Mouse (Mus musculus) testis, postnatal 10 days (tissue): ENCODE results near the gene Poc1b.

Experiments used
- DNase-seq: peaks from one replicate; pipeline ENCODE4 v3.0.0; 2021; ENCODE audit warnings: low spot score

The Poc1b gene

DNA sequence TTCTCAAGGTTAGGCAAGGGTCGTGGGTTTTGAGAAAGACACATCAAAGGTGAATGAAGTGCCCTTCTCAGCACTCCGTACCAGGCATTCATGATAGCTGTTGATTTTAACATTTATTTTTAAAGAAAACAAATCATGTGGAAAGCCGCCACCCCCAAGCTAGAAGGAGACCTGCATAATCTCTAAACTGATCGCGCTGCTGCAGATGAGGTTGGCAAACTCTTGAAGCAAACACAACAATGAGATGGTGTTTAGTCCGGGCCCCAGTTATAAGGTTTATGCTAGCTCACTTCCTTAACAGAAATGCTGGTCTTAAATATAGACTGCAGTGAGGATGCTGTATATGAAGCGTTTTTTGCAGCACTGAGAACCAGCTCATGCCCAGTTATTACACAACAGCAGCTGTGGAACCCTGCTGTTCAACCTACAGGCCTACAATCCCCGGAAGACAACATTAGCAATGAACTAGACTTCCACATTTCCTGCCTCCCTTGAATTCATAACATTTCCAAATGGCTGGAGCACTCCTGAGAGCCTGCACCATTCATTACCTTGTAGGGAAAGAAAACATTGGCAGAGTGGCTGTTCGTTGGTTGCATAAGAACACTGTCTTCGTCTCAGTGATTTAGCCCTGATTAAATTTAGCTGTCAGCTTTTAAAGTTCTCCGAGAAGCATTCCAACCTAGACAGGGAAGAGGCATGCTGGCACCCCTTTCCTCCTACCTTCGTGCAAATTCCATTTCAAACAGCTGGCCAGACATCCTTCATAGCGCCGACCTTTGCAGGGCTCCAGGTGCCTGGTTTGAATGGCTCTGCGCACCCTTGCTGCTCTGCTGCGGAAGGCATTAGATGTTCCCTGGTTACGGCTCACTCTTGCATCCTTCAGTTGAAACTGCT is 121.4 kb downstream of the Poc1b start:
- no peak for DNase-seq

GRCm38 (mm10) chr10:99229031-99229684 is 122.3 kb downstream of the Poc1b start:
- DNase-seq: no peak

GRCm38 (mm10) chr10:99232518-99233227 is 125.8 kb downstream of the Poc1b start:
- no peak for DNase-seq

- no peak for DNase-seq
Measured at GRCm38 (mm10) chr10:99234336-99234735, 127.5 kb downstream of the Poc1b start.

- no peak for DNase-seq
Measured at GRCm38 (mm10) chr10:99235081-99235480, 128.2 kb downstream of the Poc1b start.

GRCm38 (mm10) chr10:99237205-99237832 is 130.5 kb downstream of the Poc1b start:
- DNase-seq: no peak

DNA sequence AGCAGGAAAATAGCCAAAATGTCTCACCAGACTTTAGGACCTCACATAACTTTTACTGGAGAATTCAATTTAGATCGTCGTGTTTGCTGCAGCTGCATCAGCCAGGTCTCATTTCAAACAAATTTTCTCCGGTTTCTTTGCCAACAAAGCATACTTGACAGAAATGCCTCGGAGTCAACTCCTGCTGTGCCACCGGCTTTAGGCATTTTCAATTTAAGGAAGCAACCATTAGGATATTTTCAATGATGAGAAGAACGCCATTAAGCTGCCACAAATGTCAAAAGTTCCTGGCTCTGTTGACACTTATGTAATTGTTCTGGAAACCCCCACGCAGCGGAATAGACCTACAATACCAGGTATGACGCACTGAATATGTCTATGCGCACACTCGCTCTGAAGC is 131.7 kb downstream of the Poc1b start:
- no peak for DNase-seq

- DNase-seq: no peak
Measured at GRCm38 (mm10) chr10:99241284-99241828, 134.5 kb downstream of the Poc1b start.

DNA sequence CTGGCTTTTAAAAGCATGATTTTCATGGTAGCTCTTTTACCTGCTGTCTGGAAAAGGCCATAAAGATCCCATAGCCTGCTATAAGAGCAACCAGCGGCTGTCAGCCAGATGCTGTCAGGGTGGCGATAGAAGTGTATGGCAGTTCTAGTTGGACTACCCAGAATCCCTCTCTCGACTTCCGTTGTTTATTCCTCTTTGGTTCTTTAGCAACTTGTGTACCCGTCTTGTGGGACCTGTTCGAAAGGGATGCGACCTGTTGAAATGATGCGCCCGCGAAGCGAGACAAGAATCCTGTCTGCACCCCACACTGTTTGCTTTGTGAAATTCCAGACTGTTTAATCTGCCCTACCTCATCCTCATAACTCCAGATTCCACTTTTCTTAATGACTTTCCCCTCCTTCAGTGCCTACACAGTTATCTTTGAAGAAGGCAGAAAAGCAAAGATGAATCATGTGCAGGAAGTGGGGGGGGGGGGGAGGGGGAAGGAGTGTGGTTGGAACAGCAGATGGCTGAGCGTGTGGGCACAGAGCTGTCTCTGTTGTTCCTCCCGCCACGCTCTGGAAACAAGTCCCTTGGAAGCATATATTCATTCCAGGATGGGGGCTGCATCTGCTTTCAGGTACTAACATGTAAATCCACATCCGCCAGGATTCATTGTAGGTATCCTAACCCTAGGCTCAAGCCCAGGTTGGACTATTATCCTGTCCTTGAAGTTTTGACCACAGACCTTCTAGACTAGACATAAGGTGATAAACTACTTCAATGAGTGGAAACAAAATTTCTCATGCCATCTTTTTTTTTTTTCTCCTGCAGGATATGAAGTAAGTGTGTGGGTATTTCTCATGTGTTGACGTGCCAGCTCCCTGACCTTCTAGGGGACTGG is 135.2 kb downstream of the Poc1b start:
- DNase-seq: no peak

GRCm38 (mm10) chr10:99242721-99243120 is 135.9 kb downstream of the Poc1b start:
- DNase-seq: no peak

DNA sequence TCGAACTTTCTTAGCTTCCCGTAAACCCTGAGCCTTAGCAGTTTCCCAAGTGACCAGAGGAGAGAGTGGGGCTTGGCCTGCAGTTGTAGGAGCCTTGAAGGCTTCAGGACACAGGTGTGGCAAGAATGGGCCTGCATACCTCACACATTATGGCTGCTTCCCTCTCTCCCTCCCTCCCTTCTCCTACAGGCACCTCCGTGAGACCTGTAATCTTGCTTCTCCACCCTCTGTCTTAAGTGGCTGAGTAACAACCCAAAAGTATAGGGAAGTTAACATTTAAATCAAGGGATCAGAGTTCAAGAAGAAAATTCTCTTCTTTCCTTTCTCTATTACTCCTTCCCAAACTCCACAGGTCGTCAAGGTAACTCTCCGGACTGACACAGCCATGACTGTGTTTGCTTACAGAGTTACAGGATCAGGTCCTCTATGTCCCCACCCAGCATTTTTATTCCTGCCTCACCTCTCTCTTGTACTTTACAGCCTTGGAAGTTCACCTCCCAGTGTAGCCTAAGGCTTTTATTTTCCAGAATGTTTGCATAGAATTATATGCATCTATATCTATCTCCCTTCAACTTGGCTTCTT is 137.2 kb downstream of the Poc1b start:
- DNase-seq: no peak

DNA sequence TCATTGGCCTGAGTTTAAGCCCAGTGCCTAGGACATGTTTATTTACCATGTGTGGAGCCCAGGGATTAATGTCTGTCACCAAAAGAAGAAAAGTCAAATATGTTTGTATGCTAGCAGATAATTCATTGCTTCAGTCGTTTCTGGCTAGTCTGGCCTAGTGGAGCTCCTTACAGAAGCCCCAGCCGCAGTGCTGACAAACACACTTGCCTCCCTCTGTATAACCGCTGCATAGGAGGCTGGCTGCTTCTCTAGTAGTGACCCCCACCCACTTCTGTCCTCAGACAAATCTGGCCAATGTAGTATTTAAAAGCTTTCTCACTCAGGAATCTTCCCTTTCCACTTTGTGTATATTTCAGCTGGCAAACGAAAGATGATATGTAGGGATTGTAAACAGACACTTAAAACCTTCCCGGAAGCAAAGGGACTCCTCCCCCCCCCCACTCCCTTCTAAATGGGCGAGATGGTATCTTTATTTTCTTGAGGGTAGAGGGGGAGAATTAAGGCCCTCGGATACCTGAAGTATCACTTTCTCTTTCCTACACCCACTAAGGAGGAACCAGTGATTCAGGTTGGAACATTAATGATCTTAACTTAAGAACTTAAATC is 137.9 kb downstream of the Poc1b start:
- no peak for DNase-seq

DNA sequence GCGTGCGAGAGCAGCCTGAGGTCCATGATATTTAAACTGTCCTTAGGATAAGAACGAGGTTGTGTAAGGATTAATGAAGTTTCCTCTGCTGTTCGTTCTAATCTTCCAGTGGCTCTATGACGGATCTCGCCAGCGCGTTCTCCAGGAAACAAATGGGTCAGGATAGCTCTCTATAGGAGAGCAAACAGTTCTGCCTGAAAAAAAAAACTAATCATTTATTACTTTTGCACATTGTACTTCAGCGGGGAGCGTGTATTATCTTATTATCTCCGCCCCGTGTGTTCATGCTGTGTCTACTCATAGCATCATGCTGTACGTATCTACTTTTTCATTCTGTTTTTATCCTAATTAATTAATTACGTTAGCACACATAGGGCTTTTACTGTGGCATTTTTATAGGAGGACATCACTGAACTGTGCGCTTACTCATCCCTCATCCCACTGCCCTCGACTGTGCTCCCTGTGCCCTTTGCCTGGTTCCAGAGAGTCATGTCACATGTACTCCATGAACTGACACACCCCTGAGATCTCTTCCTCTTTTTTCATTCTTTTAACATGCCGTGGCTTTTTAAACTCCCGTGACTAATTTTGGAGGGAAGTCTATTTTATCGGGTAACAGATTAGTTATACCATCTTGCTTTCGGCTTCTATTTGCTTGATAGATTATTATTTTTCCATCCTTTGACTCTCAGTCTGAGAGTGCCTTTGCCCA is 140.1 kb downstream of the Poc1b start:
- DNase-seq: no peak
